Mouse (Mus musculus): ENCODE measurements around the gene Susd1.

Gene Susd1

DNA sequence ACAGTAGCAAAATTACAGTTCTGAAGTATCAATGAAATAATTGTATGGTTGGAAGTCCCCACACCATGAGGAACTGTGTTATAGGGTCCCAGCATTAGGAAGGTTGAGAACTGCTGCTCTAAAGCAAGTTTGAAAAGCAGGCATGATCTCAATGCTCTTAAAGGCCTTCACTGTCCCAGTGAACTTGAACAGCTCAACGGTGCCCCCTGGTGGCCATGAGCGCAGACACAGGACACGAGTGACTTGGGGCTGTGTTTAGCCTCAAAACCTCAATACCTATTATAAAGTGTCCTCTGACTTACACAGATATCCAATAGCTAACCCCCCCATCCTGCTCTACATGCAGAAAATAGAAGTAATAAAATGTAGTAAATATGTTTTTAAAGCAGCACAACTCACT, 97.7 kb downstream of the Susd1 start:
- DNase-seq (ENCODE audit: low spot score in 2 of 2), result peak; percentile 84 to 88

DNA sequence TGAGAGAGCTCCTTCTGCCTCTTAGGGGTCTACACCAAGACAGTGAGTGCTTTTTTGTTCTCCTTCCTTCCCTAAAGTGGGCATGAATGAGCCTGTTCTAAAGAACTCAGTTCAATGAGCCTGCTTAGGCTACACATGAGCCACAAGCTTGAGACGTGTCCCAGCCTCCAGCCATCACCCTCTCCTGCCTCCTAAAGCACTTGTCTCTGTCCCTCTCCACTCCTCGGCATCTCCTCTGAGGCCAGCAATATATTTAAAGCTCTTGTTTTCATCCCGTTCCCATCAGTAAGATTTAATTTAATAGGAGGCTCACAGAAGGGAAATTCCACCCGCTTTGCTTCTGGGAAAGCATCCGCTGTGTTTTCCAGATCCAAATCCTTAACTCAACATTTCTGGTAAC, 98.4 kb downstream of the Susd1 start:
- no peak for DNase-seq (ENCODE audit: low spot score in 2 of 2)

DNA sequence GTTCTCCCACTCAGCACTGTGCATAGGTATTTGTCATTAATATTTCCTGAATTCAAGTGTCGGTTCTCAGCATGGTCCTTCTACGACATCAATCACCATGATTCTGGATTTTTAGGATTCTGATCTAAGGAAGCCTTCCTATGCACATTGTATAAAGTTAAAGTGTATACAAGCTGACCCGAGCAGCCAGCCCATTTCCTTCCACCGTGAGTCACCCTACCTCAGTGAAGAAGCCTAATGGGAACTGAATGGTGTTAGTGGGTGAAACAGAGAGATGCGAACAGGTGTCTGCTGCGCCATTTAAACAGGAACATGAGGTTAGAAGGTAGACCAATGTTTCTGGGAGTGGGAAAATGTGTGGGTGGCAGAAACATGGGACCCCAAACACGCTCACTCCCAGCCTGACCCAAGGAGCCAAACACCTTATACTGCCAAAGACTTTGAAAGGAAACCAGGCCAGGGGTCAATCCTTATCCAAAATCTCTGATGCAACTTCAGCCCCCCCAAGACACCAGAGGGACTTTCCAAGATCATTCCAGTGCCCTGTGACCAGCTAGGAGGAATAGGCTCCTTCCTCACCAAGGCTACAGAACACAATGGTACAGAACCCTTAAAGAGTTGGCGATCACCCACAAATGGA, 99.4 kb downstream of the Susd1 start:
- no peak for DNase-seq (ENCODE audit: low spot score in 2 of 2)

- no peak for DNase-seq (ENCODE audit: low spot score in 2 of 2)
These were observed 100.9 kb downstream of the Susd1 start for GRCm38 (mm10) chr4:59337533-59337885.

GRCm38 (mm10) chr4:59336846-59337532, 101.4 kb downstream of the Susd1 start:
- no peak for DNase-seq (ENCODE audit: low spot score in 2 of 2)

GRCm38 (mm10) chr4:59336439-59336809, 102.0 kb downstream of the Susd1 start:
- DNase-seq (ENCODE audit: low spot score in 2 of 2), result no peak

DNA sequence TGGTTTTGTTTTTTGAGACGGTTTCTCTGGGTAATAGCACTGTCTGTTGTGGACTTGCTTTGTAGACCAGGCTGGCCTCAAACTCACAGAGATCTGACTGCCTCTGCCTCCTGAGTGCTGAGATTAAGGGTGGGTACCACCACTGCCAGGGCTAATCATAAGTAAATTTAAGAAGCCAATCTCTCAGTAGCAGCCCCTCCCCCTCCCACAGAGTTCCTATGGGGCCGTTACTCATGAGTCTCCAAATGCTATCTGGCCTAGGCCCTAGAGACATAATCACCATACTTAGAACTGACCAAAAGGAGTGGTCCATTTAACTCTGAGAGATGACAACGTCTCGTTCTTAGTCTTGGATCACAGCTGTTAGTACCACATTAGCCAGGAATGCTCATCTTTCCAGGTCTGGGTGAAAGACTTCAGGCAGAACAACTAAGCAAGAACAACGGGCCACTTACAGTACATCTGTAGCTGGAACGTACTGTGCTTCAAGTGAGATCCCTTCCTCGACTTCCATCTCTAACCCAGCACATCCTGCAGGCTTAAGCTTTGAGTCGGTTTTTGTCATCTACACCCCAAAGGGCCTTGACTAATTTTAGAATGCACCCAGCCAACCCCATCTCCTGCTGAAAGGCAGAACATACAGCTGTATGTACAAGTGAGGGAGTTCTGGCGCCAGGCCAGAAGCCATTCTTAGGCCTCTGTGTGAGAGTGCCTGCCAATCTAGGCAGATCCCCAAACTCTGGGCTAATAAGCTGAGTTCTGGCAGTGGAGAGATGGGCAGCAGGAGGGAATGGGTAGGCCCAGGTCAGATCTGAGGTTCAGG, 102.6 kb downstream of the Susd1 start:
- DNase-seq (ENCODE audit: low spot score in 2 of 2), result peak; percentile 30 to 39

DNA sequence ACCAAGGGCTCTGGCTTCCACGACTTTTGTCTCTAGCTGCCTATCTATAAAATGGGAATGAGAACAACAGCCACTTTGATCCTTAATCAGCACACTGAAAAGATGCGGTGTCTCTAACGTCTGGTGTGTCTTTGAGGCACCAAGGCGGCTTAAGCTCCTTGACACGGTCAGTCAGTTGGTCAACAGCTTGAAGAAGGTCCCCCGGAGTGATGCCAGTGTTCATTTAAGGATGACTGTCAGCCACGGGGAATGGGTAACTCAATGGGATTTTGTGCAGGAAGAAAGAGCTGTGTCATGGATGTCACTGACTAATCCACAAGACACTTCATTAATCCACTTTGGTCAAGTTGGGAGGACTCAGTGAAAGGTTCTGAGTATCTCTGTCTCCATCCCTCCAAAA, 103.3 kb downstream of the Susd1 start:
- no peak for DNase-seq (ENCODE audit: low spot score in 2 of 2)

- no peak for DNase-seq (ENCODE audit: low spot score in 2 of 2)
These were observed 104.2 kb downstream of the Susd1 start for GRCm38 (mm10) chr4:59334236-59334635.

- no peak for DNase-seq (ENCODE audit: low spot score in 2 of 2)
These were observed 105.0 kb downstream of the Susd1 start for GRCm38 (mm10) chr4:59333424-59333895.

DNA sequence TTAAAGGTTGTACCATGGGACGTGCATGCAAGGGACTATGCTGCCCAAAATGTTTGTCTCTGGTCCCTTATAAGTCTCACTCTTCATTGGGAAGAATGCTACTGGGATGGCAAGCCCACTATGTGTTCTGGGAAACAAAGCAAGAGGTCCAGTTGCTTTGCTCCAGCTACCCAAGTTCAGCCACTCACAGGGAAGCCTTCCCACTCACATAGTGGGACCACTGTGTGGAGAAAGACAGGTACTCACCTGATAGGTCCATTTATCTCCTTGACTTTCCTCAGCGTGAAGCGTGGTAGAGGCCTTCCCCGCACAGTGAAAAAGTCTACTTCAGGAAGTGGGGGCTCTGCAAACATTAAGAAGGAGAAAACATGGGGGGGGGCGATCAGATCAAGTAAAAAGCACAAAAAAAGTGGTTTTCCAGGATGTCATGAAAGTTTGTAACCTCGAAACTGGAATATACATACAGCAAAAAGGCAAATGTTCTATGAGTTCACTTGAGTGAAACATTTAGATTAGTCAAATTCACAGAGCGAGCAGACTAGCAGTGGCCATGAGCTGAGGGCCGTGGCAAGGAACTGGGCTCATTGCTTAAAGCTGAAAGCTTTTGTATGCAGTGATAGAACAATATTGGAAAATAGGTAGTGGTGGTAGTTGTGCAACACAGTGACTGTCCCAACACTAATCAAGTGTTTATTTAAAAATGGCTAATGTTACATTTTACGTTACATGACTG, 105.6 kb downstream of the Susd1 start:
- DNase-seq (ENCODE audit: low spot score in 2 of 2), result no peak

- DNase-seq (ENCODE audit: low spot score in 2 of 2), result no peak
These were observed 106.3 kb downstream of the Susd1 start for GRCm38 (mm10) chr4:59332089-59332488.

- DNase-seq (ENCODE audit: low spot score in 2 of 2), result peak in 1 of 2 experiments; percentile 21
These were observed 106.8 kb downstream of the Susd1 start for GRCm38 (mm10) chr4:59331633-59332032.

DNA sequence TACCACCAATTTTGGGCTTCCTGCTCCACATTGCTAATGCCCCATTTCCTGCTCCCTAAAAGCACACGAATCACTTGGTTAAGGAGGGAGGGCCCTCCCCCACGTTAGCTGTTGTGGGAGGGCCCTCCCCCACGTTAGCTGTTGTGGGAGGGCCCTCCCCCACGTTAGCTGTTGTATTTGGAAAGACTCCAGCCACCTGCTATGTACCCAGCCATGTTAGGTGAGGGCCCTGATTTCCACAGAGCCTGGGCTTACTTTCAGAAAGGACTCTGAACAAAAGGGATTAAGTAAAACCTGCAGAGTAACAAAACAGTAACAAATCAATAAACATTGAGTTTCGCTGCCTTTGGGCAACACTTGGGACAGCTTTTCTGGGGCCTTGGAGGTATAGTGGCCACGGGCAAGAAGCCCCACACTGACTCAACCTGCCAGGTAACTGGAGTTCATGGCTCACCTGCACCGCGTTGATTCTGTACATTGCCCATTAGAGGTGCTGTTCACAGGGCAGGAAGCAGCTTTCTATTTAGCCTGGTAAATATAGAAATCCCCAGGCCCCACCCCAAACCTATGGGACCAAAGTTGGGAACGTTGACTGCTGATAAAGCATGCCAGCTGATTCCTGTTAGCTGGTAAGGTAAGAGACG, 107.3 kb downstream of the Susd1 start:
- no peak for DNase-seq (ENCODE audit: low spot score in 2 of 2)

DNA sequence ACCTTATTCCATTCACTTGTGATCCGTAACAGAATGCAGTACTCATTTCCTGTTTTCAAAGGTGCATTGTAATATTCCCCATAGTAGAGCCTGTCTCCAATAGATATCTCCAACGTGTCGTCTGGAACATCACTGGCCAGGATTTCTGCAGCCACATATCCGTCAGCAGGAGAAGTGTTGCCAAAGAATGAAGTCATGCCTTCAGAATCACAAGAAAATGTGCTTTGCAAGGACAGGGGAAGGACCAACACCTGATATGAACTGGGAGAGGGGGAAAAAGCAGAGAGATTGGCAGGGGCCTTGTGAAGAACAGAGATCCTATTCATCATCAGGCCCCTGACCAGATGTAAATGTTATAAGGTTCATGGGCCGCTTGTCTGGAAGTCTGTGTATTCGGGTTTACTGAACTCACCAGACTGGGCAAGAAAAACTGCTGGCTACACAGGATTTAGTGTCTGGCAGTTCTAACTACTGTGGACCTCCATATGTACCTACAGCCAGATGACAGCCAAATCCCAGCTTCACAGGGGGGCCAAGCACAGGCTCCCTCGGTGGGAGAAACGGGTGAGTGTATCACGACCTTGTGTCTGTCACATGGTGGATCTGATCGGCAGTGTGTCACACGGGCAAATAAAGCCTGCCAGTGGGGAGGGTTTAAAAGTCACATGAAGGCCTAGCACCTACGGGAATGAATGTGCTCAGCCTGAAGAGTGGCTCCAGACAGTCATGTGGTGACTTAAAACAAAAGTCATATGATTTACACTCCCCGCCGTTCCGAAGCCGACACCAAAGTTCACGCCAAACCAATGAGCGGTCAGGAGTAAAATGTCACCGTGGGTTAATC, 108.8 kb downstream of the Susd1 start:
- DNase-seq (ENCODE audit: low spot score in 2 of 2), result no peak

GRCm38 (mm10) chr4:59328821-59329220, 109.6 kb downstream of the Susd1 start:
- no peak for DNase-seq (ENCODE audit: low spot score in 2 of 2)

GRCm38 (mm10) chr4:59327986-59328385, 110.4 kb downstream of the Susd1 start:
- no peak for DNase-seq (ENCODE audit: low spot score in 2 of 2)

DNA sequence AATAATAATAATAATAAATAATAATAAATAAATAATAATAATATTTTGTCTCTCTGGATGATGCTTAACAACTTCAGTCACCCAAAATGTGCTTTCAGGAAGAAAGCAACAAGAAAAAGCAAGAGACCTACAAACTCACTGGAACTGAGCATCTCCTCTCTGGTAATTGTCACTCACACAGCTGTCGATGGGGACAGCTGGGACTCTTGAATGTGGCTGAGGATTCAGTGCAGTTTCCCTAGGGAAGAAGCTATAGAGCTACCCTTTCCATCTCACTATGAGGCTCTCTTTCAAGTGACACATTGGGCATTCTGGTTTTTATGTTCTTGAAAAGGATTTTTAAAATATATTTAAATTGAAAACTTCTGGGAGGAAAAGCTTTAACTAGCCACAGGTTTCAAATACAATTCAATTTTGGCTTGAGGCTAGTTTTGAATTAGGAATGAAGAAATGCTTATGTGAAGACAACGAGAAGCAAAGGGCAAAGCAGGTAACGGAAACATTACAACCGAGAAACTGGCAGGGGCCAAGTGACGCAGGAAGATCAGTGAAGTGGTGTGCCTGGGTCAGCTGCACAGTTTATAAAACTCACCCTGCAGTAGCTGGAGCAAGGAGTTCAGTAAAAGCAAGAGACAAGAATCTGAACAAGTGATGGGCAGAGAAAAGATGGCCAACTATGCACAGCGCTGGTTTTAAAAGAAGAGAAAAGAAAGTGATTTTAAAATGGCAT, 112.2 kb downstream of the Susd1 start:
- DNase-seq (ENCODE audit: low spot score in 2 of 2), result no peak

- no peak for DNase-seq (ENCODE audit: low spot score in 2 of 2)
These were observed 114.1 kb downstream of the Susd1 start for GRCm38 (mm10) chr4:59324317-59324716.

DNA sequence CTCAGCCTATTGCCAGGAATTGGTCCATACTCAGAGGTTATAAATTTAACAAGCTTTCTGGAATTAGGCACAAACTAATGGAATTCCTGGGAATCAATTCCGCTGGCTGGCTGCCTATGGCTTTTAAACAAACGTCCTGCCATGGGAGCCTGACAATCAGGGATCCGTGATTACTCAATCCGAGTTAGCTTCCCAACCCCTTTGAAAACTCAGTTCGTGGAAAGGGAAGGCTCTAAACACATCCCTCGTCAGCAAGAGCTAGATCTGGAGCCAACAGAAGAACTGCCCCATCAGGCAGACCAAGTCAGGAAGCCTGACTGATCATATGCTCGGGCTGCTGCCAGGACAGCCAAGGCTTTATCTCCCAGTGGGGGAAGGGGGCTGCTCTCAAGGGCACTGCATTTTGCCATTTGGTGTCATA, 115.2 kb downstream of the Susd1 start:
- DNase-seq (ENCODE audit: low spot score in 2 of 2), result no peak
